Mouse (Mus musculus): ENCODE measurements at regions not wholly inside any gene's neighbourhood (a gene's known extent, or its start where the extent isn't known, plus 50 kb on each side); places are given as distances from the start of the nearest gene placed in this dataset.
A peak's percentile ranks its signal among the peaks of the same experiment; 100 is the strongest.

GRCm38 (mm10) chr4:80442711-80443110, 391.2 kb upstream of the Tyrp1 start:
- DNase-seq (ENCODE audit: extremely low spot score in 1 of 2, low spot score in 2 of 2): no peak
- intact Hi-C loops (cut with DNase I): no loop called here

- DNase-seq (ENCODE audit: extremely low spot score in 1 of 2, low spot score in 2 of 2): no peak
These were observed 370.3 kb upstream of the Tyrp1 start for GRCm38 (mm10) chr4:80463615-80464014.

GRCm38 (mm10) chr4:80475736-80476478, 358.0 kb upstream of the Tyrp1 start:
- intact Hi-C loops (cut with DNase I): no loop called here
- DNase-seq (ENCODE audit: extremely low spot score in 1 of 2, low spot score in 2 of 2): no peak

More at GRCm38 (mm10) chr4:80463615-80464014, 370.3 kb upstream of the Tyrp1 start:
- intact Hi-C loops (cut with DNase I): no loop called here

- intact Hi-C loops (cut with DNase I): loop anchor here (5.0 to 10.0 kb wide), 2 partner anchors 247 to 1910 kb away; no protein-coding TSS in a partner anchor
- DNase-seq (ENCODE audit: extremely low spot score in 1 of 2, low spot score in 2 of 2): no peak
These were observed 318.8 kb upstream of the Tyrp1 start for GRCm38 (mm10) chr4:80515087-80515486.

GRCm38 (mm10) chr4:80517476-80518285, 316.2 kb upstream of the Tyrp1 start:
- intact Hi-C loops (cut with DNase I): loop anchor here (5.0 to 10.0 kb wide), 2 partner anchors 245 to 1913 kb away; no protein-coding TSS in a partner anchor
- peak; percentile 51 to 86 for DNase-seq (ENCODE audit: extremely low spot score in 1 of 2, low spot score in 2 of 2)

- no peak for DNase-seq (ENCODE audit: extremely low spot score in 1 of 2, low spot score in 2 of 2)
These were observed 315.3 kb upstream of the Tyrp1 start for GRCm38 (mm10) chr4:80518589-80518988.

GRCm38 (mm10) chr4:80539854-80540253, 294.1 kb upstream of the Tyrp1 start:
- no peak for DNase-seq (ENCODE audit: extremely low spot score in 1 of 2, low spot score in 2 of 2)
- intact Hi-C loops (cut with DNase I): no loop called here

More at GRCm38 (mm10) chr4:80518589-80518988, 315.3 kb upstream of the Tyrp1 start:
- intact Hi-C loops (cut with DNase I): loop anchor here (5.0 to 10.0 kb wide), 2 partner anchors 244 to 1914 kb away; no protein-coding TSS in a partner anchor

- no peak for DNase-seq (ENCODE audit: extremely low spot score in 1 of 2, low spot score in 2 of 2)
- intact Hi-C loops (cut with DNase I): no loop called here
These were observed 288.8 kb upstream of the Tyrp1 start for GRCm38 (mm10) chr4:80545086-80545485.

- DNase-seq (ENCODE audit: extremely low spot score in 1 of 2, low spot score in 2 of 2): no peak
- intact Hi-C loops (cut with DNase I): no loop called here
These were observed 244.5 kb upstream of the Tyrp1 start for GRCm38 (mm10) chr4:80589438-80589837.

GRCm38 (mm10) chr4:80628271-80628670, 205.7 kb upstream of the Tyrp1 start:
- intact Hi-C loops (cut with DNase I): no loop called here
- DNase-seq (ENCODE audit: extremely low spot score in 1 of 2, low spot score in 2 of 2): no peak

- intact Hi-C loops (cut with DNase I): no loop called here
- no peak for DNase-seq (ENCODE audit: extremely low spot score in 1 of 2, low spot score in 2 of 2)
These were observed 204.7 kb upstream of the Tyrp1 start for GRCm38 (mm10) chr4:80629251-80629650.

GRCm38 (mm10) chr4:80630260-80630659, 203.7 kb upstream of the Tyrp1 start:
- DNase-seq (ENCODE audit: extremely low spot score in 1 of 2, low spot score in 2 of 2): no peak
- intact Hi-C loops (cut with DNase I): no loop called here

GRCm38 (mm10) chr4:80631041-80631440, 202.9 kb upstream of the Tyrp1 start:
- no peak for DNase-seq (ENCODE audit: extremely low spot score in 1 of 2, low spot score in 2 of 2)
- intact Hi-C loops (cut with DNase I): no loop called here

- no peak for DNase-seq (ENCODE audit: extremely low spot score in 1 of 2, low spot score in 2 of 2)
- intact Hi-C loops (cut with DNase I): no loop called here
These were observed 202.5 kb upstream of the Tyrp1 start for GRCm38 (mm10) chr4:80631441-80631840.

GRCm38 (mm10) chr4:80638381-80638780, 195.5 kb upstream of the Tyrp1 start:
- no peak for DNase-seq (ENCODE audit: extremely low spot score in 1 of 2, low spot score in 2 of 2)
- intact Hi-C loops (cut with DNase I): no loop called here
